13 mouse cellular contexts compared by ENCODE assay signal in the genomic region with DNA sequence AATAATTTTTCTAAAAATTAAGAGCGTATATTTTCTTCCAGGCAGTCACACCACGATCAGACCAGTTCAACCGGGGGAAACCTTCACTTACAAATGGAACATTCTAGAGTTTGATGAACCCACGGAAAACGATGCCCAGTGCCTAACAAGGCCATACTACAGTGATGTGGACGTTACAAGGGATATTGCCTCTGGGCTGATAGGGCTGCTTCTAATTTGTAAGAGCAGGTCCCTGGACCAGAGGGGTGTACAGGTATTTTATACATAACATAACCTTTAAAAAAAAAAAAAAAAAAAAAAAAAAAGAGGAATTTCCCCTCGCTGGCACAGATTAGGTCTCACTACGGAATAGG. TPM values are rescaled to one million over a fixed set of nuclear protein-coding genes. Genes with fewer than 3 reads are reported as not detected.
DNase-seq lines count a peak whose midpoint lies in the region; ATAC-seq and TF ChIP-seq lines count a peak whose summit lies in the region.
"Had no signal": no experiment of that assay in that cellular context is flagged by ENCODE, and none has a peak within 500 bp of the region (broad histone marks: within the 10 kb centered on the region; RNA-seq: fewer than 3 reads in every experiment).

No protein-coding gene starts in this region.

- H3K4me1 ChIP-seq in forebrain, embryonic 13.5 days, result 0 out of 2 replicates have a peak, but pooled peaks cover 5% of the 10 kb centered on the region
- no peaks in the 10 kb centered on the region for H3K4me1 ChIP-seq in forebrain, embryonic 14.5 days (ENCODE audit: control insufficient read depth, insufficient read depth, low read length)
- peaks cover 4% of the 10 kb centered on the region; the same call in 1 of the 2 replicates for H3K4me1 ChIP-seq in midbrain, embryonic 16.5 days (ENCODE audit: control insufficient read depth, insufficient read depth, low read length)
- H3K4me1 ChIP-seq: heart, embryonic 12.5 days had no signal

- H3K9me3 ChIP-seq in forebrain, embryonic 13.5 days (replicated peaks), result no peaks in the 10 kb centered on the region
- H3K9me3 ChIP-seq in forebrain, embryonic 14.5 days (replicated peaks; ENCODE audit: control insufficient read depth, low read length), result no peaks in the 10 kb centered on the region
- no peaks in the 10 kb centered on the region for H3K9me3 ChIP-seq in midbrain, embryonic 16.5 days (replicated peaks; ENCODE audit: control insufficient read depth, low read length, poor library complexity, severe bottlenecking)
- H3K9me3 ChIP-seq: heart, embryonic 12.5 days had no signal

- no peak overlapping the region for H3K4me2 ChIP-seq in forebrain, embryonic 13.5 days
- H3K4me2 ChIP-seq in forebrain, embryonic 14.5 days (ENCODE audit: low read length), result no peak overlapping the region
- H3K4me2 ChIP-seq in midbrain, embryonic 16.5 days (ENCODE audit: low read length), result no peak overlapping the region

- peak; percentile 1 for TF ChIP-seq CTCF in layer of hippocampus, adult 2 months (conservative IDR thresholded peaks at IDR 0.05)
- TF ChIP-seq CTCF in Patski (IDR thresholded peaks at IDR 0.05), result peak; percentile 7

- no peaks in the 10 kb centered on the region for H3K36me3 ChIP-seq in forebrain, embryonic 13.5 days (ENCODE audit: poor library complexity, severe bottlenecking)
- H3K36me3 ChIP-seq in forebrain, embryonic 14.5 days (ENCODE audit: control insufficient read depth, insufficient read depth, low read length), result no peaks in the 10 kb centered on the region
- no peaks in the 10 kb centered on the region for H3K36me3 ChIP-seq in midbrain, embryonic 16.5 days (ENCODE audit: control insufficient read depth, insufficient read depth, low read length)
- H3K36me3 ChIP-seq: heart, embryonic 12.5 days had no signal

- DNase-seq in forebrain, embryonic 14.5 days (ENCODE audit: low spot score), result no peak
- no peak for DNase-seq in layer of hippocampus, adult 2 months (ENCODE audit: low spot score in 2 of 2)
- no peak for DNase-seq in layer of hippocampus, postnatal 25 days (ENCODE audit: extremely low spot score in 1 of 2, low spot score in 1 of 2)
- DNase-seq in Patski (ENCODE audit: low read depth, low spot score), result no peak
- DNase-seq in thymus, postnatal 10 days (ENCODE audit: low spot score in 2 of 2), result no peak
- DNase-seq in thymus, postnatal 4 days, result no peak

- 45% methylated on average over 8 of the region's 8 CpGs for WGBS in forebrain, embryonic 13.5 days
- WGBS in forebrain, embryonic 14.5 days, result 52% methylated on average over 8 of the region's 8 CpGs
- WGBS in midbrain, embryonic 16.5 days, result 48% methylated on average over 8 of the region's 8 CpGs

- no peak overlapping the region for H3K27ac ChIP-seq in forebrain, embryonic 13.5 days
- no peak overlapping the region for H3K27ac ChIP-seq in forebrain, embryonic 14.5 days (ENCODE audit: low read depth, low read length)
- no peak overlapping the region for H3K27ac ChIP-seq in layer of hippocampus, adult 2 months
- no peak overlapping the region for H3K27ac ChIP-seq in midbrain, embryonic 16.5 days (ENCODE audit: low read length)
- H3K27ac ChIP-seq: gastrocnemius, adult 2 months; left cerebral cortex, adult 2 months had no signal

- H3K9ac ChIP-seq in forebrain, embryonic 13.5 days, result no peak overlapping the region
- H3K9ac ChIP-seq in forebrain, embryonic 14.5 days (ENCODE audit: low read length), result no peak overlapping the region
- no peak overlapping the region for H3K9ac ChIP-seq in midbrain, embryonic 16.5 days (ENCODE audit: low read depth, low read length)
- H3K9ac ChIP-seq: heart, embryonic 12.5 days had no signal

- no peak overlapping the region for H3K4me3 ChIP-seq in forebrain, embryonic 13.5 days
- no peak overlapping the region for H3K4me3 ChIP-seq in forebrain, embryonic 14.5 days (ENCODE audit: low read depth, low read length)
- H3K4me3 ChIP-seq in layer of hippocampus, adult 2 months, result no peak overlapping the region
- no peak overlapping the region for H3K4me3 ChIP-seq in midbrain, embryonic 16.5 days (ENCODE audit: low read depth, low read length)
- H3K4me3 ChIP-seq: heart, embryonic 12.5 days had no signal

- in situ Hi-C loops in Patski (cut with MboI; ENCODE audit: low pct_unique_long_range_greater_than_20kb), result no loop called here

- no peaks in the 10 kb centered on the region for H3K27me3 ChIP-seq in forebrain, embryonic 13.5 days
- H3K27me3 ChIP-seq in forebrain, embryonic 14.5 days (replicated peaks; ENCODE audit: control insufficient read depth, insufficient read depth, low read length), result no peaks in the 10 kb centered on the region
- H3K27me3 ChIP-seq in Patski, result peaks cover 20% of the 10 kb centered on the region
- H3K27me3 ChIP-seq in midbrain, embryonic 16.5 days (ENCODE audit: control insufficient read depth, insufficient read depth, low read depth, low read length), result no peaks in the 10 kb centered on the region
- H3K27me3 ChIP-seq: heart, embryonic 12.5 days had no signal

- CTCF ChIA-PET in Patski (lab: Charles Lee), result interaction anchor here (0.8 to 1.7 kb wide), 8 partner anchors 8 to 174 kb away, joined by 3 to 7 read pairs (median 4); no protein-coding TSS in a partner anchor

- POLR2A ChIA-PET in Patski (lab: Charles Lee), result no interaction called here

- peak; percentile 20; the same call in 1 of the 2 replicates for ATAC-seq in forebrain, embryonic 13.5 days
- no peak for ATAC-seq in forebrain, embryonic 14.5 days
- ATAC-seq in Patski, result no peak
- ATAC-seq in midbrain, embryonic 16.5 days, result peak; percentile 50; the same call in 1 of the 2 replicates

RNA-seq across cellular contexts. Expression of a gene that starts 33.2 kb away (rescaled TPM):
- 0.08 and 0.20 TPM in 2 replicates for polyA plus RNA-seq in forebrain, embryonic 13.5 days (2015; fragmentation: Nextera tagmentation; extraction: Ambion mirVana)
- 0.17 and 0.20 TPM in 2 replicates for polyA plus RNA-seq in forebrain, embryonic 14.5 days (2014; fragmentation: Nextera tagmentation; extraction: Ambion mirVana)
- total RNA-seq in layer of hippocampus, adult 2 months (2021), result under 1 TPM; 0.37 to 0.92 TPM
- total RNA-seq in layer of hippocampus, postnatal 25 days (2021), result under 1 TPM; 0.57 to 0.68 TPM
- polyA plus RNA-seq in Patski (2021), result 0.74 TPM
- polyA plus RNA-seq in midbrain, embryonic 16.5 days (2015; fragmentation: Nextera tagmentation; extraction: Ambion mirVana), result 0.14 and 0.20 TPM in 2 replicates
- total RNA-seq: MEL had no signal
- polyA plus RNA-seq: inflammation-experienced regulatory T-cells, adult 6 months had no signal

Comparison
In these comparisons a context has a peak if more than half of its experiments do, and no peak if none do; other contexts are left out.
1. ATAC-seq: peak in forebrain, embryonic 13.5 days (single experiment) and midbrain, embryonic 16.5 days (single experiment); none in forebrain, embryonic 14.5 days (single experiment) and Patski (single experiment).